Mouse (Mus musculus): ENCODE measurements at regions not wholly inside any gene's neighbourhood (a gene's known extent, or its start where the extent isn't known, plus 50 kb on each side); places are given as distances from the start of the nearest gene placed in this dataset.
"Not testable (repeated sequence)": the region's sequence is repeated elsewhere in the genome, so short reads cannot be mapped to it uniquely, and the experiment has no call there.

- DNase-seq (ENCODE audit: low spot score): no peak
Measured at GRCm38 (mm10) chr1:108110984-108111383, 521.2 kb downstream of the Serpinb8 start.

- no peak for DNase-seq (ENCODE audit: low spot score)
Measured at GRCm38 (mm10) chr1:108127393-108127792, 537.6 kb downstream of the Serpinb8 start.

GRCm38 (mm10) chr1:108132006-108132405 lies 542.2 kb downstream of the Serpinb8 start:
- no peak for DNase-seq (ENCODE audit: low spot score)

GRCm38 (mm10) chr1:108135346-108135745 lies 545.5 kb downstream of the Serpinb8 start:
- not testable (repeated sequence) for DNase-seq (ENCODE audit: low spot score)

GRCm38 (mm10) chr1:108144114-108144513 lies 554.3 kb downstream of the Serpinb8 start:
- DNase-seq (ENCODE audit: low spot score): no peak

GRCm38 (mm10) chr1:108181350-108182167 lies 591.8 kb downstream of the Serpinb8 start:
- no peak for DNase-seq (ENCODE audit: low spot score)

GRCm38 (mm10) chr1:108182168-108182539 lies 592.3 kb downstream of the Serpinb8 start:
- no peak for DNase-seq (ENCODE audit: low spot score)

- no peak for DNase-seq (ENCODE audit: low spot score)
Measured at GRCm38 (mm10) chr1:108224047-108224446, 634.2 kb downstream of the Serpinb8 start.

- DNase-seq (ENCODE audit: low spot score): no peak
Measured at GRCm38 (mm10) chr1:108240152-108240551, 650.3 kb downstream of the Serpinb8 start.

GRCm38 (mm10) chr1:108255147-108255546 lies 665.3 kb downstream of the Serpinb8 start:
- DNase-seq (ENCODE audit: low spot score): no peak

- DNase-seq (ENCODE audit: low spot score): no peak
Measured at GRCm38 (mm10) chr1:108259355-108259754, 669.5 kb downstream of the Serpinb8 start.

GRCm38 (mm10) chr1:108282099-108282498 lies 692.3 kb downstream of the Serpinb8 start:
- no peak for DNase-seq (ENCODE audit: low spot score)

- no peak for DNase-seq (ENCODE audit: low spot score)
Measured at GRCm38 (mm10) chr1:108286571-108286970, 696.8 kb downstream of the Serpinb8 start.

All from testis, postnatal 14 days (tissue).